Mouse (Mus musculus) left cerebral cortex, postnatal 14 days (tissue): ENCODE results near the gene Prkd3. TPM values are rescaled to one million over a fixed set of nuclear protein-coding genes. Genes with fewer than 3 reads are reported as not detected.
A peak's percentile ranks its signal among the peaks of the same experiment; 100 is the strongest.

Source experiments
- DNase-seq, 2 experiments: peaks; one replicate each; pipeline ENCODE4 v3.0.0; 2021 to 2022; ENCODE audit warnings: low spot score in 2 of 2, mixed read lengths in 1 of 2
- intact Hi-C: fragments of 180-260 bp; cut with DNase I; formaldehyde crosslinking; loops from one replicate; pipeline ENCODE4 v1.15.1; 2025
- total RNA-seq, 2 experiments: library from RNA; stranded (reverse); gene quantifications; 2 replicates each; pipeline ENCODE4 v1.2.3; 2021

Gene Prkd3
- total RNA-seq, 2 experiments from 2014 or later: 11.2 to 11.3 TPM

DNA sequence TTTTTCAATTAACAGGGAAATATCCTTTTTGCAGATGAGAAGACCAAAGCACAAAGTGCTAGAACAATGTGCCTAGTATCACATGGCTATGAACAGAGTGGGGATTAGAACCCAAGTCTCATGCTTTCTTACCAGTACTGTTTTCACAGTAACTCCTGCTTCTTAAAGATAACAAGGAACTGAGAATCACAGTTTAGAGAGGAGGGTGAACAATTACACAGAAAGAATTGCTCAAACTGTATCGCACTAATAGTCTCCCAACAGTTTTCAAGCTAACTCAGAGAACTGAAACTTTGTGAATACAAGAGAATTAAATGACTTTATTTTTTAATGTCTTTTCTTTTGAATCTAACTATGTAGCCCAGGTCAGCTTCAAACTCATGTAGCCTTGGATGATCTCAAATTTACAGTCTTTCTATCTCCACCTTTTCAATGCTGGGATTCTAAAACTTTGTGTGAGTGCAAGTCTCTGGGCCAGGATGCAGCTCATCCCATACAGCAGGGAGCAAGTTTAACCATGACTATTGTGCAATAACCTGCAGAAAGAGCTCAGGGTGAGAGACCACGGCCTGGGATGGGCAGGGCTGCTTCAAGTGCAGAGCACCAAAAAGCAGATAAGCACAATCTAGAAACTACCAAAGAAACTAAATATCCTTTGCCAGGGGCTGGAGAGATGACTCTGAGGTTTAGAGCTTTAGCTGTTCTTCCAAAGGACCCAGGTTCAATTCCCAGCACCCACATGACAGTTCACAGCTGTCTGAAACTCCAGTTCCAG lies 5.5 kb downstream of the Prkd3 start:
- intact Hi-C loops: no loop called here
- no peak for DNase-seq

DNA sequence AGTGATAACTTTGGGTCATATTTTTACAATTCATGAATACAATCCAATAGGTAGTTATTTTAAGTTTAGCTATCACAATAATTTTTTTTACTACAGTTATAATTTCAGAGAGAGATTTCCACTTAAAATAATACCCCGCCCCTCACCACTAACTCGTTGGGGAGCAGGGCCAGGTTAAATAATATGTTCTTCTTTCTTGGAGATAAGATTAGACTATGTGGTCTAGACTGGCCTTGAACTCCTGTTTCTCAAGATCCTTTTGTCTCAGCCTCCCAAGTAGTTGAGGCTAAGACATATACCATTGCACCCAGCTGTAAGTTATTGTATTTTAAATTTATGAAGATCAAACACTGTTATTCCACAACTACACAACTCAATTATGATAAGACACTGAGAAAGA lies 7.0 kb downstream of the Prkd3 start:
- intact Hi-C loops: no loop called here

GRCm38 (mm10) chr17:78999745-79000270 lies 20.8 kb downstream of the Prkd3 start:
- DNase-seq: no peak
- intact Hi-C loops: no loop called here

More for the DNA sequence above, 7.0 kb downstream of the Prkd3 start:
- no peak for DNase-seq

DNA sequence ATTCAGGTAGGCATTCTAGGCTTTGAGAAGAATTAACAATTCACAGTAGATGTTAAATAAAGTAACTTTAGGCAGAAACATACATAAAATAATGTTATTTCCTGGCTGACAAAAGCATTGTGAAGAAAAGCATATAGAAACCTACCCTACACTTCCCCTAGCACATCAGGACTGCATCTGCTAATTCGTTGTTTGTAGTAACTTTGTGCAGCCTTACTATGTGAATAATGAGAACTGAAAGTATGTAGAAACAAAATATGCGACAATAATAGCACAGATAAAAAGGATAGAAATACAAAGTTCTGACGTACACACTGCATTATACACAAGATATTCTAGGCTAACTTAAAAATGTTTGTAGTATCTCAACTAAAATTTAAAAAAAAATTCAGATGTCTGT lies 21.4 kb downstream of the Prkd3 start:
- no peak for DNase-seq
- intact Hi-C loops: no loop called here

GRCm38 (mm10) chr17:78998130-78998529 lies 22.5 kb downstream of the Prkd3 start:
- intact Hi-C loops: no loop called here
- DNase-seq: no peak

GRCm38 (mm10) chr17:78994931-78995820 lies 25.4 kb downstream of the Prkd3 start:
- intact Hi-C loops: no loop called here

GRCm38 (mm10) chr17:78994382-78994781 lies 26.2 kb downstream of the Prkd3 start:
- intact Hi-C loops: no loop called here
- DNase-seq: no peak

More at GRCm38 (mm10) chr17:78994931-78995820, 25.4 kb downstream of the Prkd3 start:
- no peak for DNase-seq

GRCm38 (mm10) chr17:78993670-78994069 lies 26.9 kb downstream of the Prkd3 start:
- DNase-seq: peak in 1 of 2 experiments; percentile 14
- intact Hi-C loops: no loop called here

- no peak for DNase-seq
- intact Hi-C loops: no loop called here
Measured at GRCm38 (mm10) chr17:78992303-78993027, 28.2 kb downstream of the Prkd3 start.

GRCm38 (mm10) chr17:78991549-78991948 lies 29.1 kb downstream of the Prkd3 start:
- DNase-seq: no peak
- intact Hi-C loops: no loop called here

DNA sequence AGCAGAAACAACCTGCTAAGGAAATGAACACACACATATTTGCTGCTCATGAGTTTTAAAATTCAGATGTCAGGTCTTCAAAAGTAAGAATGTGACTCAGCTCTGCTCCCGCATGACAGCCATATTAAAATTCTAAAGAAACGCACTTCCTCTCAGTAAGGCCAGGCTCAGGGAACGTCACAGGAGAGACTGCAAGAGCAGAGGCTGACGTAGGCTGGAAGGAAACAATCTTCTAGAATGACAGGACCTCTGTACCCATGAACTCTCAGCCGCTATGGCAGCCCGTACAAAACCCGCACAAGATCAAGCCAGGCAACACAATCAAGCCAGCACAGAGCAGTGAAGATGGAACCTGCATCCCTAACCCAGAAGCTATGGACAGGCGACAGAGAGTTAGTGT lies 31.6 kb downstream of the Prkd3 start:
- intact Hi-C loops: no loop called here
- no peak for DNase-seq

DNA sequence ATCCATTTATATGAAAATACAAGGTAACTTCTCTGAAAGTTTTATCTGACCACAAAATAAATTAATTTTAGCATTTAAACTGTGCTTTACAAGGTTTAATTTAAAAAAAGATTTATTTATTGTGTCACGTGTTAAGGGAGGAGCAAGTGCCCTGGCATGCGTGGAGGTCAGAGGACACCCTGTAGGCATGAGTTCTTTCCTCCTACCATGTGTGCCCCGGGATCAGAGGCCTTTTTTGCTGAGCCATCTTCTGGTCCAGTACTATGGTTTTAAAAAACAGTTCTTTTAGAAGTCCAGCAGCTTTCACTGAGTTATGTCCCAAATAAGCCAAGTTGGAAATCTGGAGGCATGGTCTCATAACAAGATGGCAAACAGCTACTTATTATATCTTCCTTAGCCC lies 36.9 kb downstream of the Prkd3 start:
- DNase-seq: no peak
- intact Hi-C loops: no loop called here

GRCm38 (mm10) chr17:78983166-78983565 lies 37.5 kb downstream of the Prkd3 start:
- DNase-seq: no peak
- intact Hi-C loops: no loop called here

- intact Hi-C loops: no loop called here
- DNase-seq: no peak
Measured at GRCm38 (mm10) chr17:78968500-78968899, 52.1 kb downstream of the Prkd3 start.

DNA sequence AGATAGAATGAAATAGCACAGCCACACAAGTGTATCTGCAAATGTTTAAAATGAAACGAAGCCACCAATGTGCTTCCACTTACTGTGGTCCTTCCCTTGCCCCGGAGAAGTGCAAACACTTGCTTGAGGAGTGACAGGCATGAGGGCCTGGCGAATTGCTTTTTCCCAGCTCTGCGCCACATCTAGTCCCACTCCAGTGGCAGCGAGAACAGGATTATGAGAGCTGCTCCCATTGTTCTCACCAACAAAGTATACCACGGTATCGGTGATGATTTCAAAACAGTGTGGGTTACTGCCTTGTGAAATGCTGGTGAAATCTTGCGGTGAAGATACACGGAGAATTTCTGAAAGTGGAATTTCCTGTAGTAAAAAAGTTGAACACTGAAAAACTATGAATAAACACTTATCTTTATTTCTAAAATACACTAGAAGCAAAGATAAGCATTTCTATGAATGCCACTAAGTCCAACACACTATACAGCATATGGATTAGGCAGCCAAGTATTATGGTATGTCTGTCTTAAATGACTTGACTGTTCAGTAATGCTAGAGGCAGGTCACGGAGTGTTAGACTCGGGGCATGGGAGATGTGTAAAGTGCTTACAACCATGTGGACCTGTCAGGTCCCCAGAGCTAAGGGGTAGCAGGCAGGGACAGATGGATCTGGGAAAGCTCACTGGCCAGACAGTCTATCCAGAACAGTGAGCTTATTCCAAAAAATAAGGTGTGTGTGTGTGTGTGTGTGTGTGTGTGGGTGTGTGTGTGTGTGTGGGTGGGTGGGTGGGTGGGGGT lies 54.3 kb downstream of the Prkd3 start:
- intact Hi-C loops: no loop called here
- DNase-seq: no peak

GRCm38 (mm10) chr17:78964387-78964786 lies 56.2 kb downstream of the Prkd3 start:
- intact Hi-C loops: no loop called here
- DNase-seq: peak; percentile 27 to 39

DNA sequence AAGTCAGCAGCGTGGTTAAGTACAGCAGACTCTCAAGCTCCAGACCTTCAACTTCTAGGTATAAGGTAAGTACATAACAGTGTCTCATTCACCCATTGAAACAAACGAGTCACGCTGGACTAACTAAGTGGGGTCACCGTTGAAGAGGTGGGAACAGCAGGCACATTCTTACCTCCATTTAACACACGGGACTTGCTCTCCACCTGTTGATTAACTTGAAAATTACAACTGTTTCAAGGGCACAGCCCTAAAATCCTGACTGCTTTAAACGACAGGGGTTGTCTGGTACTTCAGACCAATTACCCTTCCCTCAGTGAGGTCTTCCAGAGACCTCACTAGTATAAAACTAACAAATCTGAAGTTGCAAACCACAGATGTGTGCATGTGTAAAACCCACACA lies 61.1 kb downstream of the Prkd3 start:
- DNase-seq: no peak
- intact Hi-C loops: no loop called here

- intact Hi-C loops: no loop called here
- DNase-seq: no peak
Measured at GRCm38 (mm10) chr17:78953240-78953639, 67.4 kb downstream of the Prkd3 start.

DNA sequence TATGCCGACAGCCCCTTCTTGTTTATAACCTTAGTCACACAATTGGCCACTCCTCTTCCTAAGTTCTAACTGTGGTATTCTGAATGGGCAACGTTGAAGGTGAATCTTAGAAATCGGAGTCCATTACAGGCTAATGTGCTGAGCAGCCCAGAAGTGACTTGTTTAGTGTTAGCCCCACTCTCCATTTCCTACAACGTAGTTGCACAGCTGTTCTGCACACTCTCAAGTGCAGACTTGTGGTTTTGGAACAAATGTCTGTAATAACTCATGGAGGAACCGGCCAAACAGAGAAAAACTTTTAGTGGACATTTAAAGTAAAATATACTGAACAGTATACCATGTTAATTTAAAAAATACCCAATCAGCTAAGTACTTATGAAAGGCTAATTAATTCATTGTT lies 68.5 kb downstream of the Prkd3 start:
- intact Hi-C loops: no loop called here

More for the DNA sequence above, 68.5 kb downstream of the Prkd3 start:
- DNase-seq: no peak
